Mouse (Mus musculus) R1 (cell line): Measurements from ENCODE around the gene Eif3k.

Experiments used
- DNase-seq: peaks from one replicate; pipeline ENCODE4 v3.0.0-alpha.2; 2018; ENCODE audit warnings: low read depth, low spot score

The Eif3k gene

DNA sequence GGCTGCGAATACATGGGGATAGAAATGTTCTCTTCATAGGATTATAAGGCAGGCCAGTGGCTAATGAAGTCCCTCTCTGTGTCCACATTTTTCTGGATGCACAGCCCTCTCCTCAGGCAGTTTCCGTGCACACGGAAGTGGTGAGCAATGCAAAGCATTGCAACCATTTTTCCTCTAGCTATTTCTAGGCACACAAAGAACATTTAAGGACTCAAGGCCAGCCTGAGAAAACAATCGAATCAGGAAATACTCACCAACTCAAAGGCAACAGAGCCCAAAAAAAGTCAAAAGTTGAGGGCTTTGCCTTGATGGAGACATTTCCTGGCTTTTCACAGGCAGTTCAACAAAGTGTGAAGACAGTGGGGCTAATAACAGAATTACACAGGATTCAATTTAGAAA lies 40.5 kb downstream of the Eif3k start:
- no peak for DNase-seq

- DNase-seq: peak; percentile 72
Measured at GRCm38 (mm10) chr7:28939418-28940183, 42.1 kb downstream of the Eif3k start.

GRCm38 (mm10) chr7:28938654-28939053 lies 43.0 kb downstream of the Eif3k start:
- peak; percentile 62 for DNase-seq

DNA sequence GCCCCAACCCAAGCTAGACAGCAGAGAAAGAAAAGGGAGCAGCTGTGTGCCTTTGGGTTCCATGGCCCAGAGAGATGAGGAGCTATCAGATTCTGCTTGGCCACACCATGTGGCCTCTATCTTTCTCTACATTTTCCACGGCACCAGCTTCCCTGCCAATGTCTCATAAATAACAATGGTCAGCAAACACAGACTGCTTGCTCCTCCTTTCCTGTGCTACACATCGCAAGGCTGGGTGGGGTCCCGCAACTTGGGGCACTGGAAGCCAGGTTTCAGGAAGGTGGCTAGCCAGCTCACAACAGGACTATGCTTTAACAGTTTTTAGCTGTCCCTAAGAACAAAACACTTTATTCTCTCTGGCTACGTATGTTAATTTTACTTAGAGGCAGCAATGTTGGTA lies 44.9 kb downstream of the Eif3k start:
- DNase-seq: peak; percentile 64

DNA sequence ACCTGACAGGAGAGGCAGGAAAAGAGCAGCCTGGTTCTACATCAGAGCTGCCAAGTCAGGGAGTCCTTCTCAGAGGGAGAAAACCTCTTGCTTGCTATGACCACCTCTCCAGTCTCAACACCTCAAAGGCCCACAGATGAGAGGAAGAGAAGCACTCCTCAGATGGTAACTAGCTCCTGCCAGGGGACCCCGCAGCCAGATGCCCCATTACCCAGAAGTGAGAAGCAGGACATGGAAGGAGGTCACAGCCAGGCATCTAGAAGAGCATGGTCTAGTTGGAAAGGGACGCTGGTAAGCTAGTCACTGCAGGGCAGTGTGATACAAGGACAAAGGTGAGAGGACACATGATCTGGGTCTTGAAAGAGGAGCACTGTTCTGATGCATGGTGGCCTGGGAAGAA lies 47.8 kb downstream of the Eif3k start:
- no peak for DNase-seq

DNA sequence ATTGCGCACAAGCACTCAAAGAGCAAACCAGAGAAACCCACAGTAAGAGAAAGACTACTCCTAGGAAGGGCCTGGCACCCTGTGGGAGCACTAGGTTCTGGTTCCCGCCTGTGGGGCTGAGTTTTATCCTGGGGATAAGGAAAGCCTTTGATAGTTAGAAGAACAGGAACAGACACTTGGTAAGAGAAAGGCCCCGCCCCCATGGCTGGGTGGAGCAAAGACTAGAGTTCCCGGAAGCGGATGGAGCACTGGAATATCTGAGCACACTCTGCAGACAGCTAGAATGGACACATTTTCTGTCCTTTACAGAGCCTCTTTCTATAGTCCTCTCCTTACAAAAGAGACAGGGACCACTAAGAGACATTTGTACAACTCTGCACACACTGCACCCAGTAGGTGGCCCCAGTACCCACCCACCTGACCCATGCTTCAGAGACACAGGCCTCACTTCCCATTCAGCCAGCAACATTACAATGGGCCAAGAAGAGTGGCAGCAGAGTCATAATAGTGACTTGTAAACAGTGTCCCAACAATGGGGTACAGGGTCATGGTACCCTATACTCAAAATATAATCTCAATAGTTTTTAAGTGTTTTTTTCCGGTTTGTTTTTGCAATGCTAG lies 49.1 kb downstream of the Eif3k start:
- DNase-seq: peak; percentile 91

DNA sequence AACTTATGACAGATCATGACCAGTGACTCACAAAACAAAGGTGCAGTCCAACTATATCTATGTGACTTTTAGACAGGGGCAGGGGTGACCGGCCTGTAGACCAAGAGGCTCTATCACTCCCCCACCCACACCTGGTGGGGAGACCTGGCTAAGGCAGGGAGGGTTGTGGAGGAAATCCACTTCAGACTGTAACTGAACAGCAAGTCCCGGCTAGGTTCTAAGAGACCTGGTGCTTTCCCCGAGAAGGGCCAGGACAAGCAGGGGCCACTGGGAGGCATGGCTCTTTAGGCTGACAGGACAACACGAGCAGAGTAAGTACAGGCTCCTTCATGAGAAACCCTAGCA lies 50.0 kb downstream of the Eif3k start:
- no peak for DNase-seq

- DNase-seq: no peak
Measured at GRCm38 (mm10) chr7:28931032-28931694, 50.5 kb downstream of the Eif3k start.

DNA sequence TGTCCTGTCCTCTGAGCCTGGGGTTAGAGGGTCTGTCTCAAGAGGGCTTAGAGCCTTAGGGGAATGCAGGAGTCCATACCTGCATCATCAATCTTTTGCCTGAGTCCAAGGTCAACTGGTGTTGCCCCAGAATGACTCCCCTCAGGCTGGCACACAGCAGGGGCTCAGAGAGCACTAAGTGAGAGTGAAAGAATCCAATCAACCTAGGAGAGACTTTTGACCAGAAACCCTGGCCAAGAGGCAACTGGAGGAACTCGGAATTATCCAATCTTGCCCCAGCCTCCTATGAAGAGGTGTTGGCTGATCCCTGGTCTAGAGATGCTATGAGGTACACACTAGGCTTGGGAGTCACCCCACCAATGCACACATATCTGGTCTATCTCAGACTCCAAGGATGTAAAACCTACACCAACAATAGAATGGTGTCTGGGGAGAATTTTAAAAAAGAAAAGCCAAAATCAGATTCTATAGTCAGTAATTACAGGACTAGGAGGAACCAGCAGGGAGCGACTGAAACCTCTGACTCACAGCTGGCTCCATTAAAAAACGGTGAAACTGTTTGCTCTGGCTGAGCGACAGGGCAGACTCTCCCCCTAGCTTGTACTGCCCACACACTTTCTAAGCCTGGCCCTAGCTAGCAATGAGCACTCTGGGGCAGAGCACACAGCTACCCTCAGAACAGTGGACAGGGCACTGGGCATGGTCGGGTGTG lies 51.2 kb downstream of the Eif3k start:
- no peak for DNase-seq

DNA sequence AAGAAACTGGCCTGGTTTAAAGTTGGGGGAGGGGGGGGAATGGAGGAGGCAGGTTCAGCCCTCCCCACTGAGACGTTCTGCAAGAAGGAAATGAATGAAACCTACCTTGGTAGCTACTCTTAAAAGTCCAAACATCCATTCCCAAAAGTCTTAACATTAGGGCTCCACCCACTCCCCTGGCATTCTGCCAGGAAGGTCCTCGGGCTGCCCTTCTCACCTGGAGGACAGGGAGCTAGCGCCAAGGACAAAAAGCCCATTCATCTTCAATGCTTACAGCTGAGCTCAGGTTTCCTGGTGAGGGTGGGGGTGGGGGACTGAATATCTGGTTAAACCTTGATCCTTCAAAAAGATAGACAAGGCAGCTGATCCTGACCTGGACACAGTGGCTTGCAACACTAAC lies 52.3 kb downstream of the Eif3k start:
- peak; percentile 52 for DNase-seq

GRCm38 (mm10) chr7:28926172-28926571 lies 55.5 kb downstream of the Eif3k start:
- DNase-seq: peak; percentile 53

DNA sequence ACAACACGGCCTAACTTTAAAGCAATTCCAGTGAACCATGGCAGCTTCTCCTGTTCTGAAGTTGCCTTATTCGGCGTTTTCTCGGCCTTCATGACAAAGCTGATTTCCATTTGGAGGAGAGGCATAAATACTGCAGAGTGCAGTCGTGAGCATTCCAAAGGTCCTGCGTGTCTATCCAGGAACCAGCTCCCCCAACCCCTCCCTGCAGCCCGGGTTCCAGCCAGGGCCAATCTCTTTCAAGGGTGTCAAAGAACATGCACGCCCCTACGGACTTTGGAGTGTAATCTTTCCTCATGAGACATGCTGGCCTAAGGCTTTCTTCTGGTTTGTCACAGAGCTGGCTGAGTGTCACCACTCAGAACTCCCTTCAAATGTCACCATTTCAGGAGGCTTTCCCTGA lies 56.3 kb downstream of the Eif3k start:
- DNase-seq: peak; percentile 63

DNA sequence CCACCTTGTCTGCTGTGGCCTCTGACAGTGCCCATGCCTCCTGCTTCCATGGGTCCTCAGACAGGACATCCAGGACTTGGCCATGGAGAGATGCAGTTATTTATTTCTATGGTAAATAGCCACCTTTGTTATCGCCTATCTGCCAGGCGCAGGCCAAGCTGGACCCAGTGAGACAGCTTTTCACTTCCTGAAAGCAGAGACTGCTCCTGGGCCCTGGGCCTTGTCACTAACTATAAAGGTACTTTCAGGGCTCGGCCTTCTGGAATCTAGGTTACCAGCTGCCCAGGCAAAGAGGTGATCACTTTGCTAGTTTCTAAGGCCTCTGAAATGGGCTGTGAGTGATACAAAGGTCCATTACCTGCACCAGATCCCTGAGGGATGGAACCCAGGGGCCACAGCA lies 56.9 kb downstream of the Eif3k start:
- DNase-seq: no peak

GRCm38 (mm10) chr7:28923865-28924291 lies 57.8 kb downstream of the Eif3k start:
- DNase-seq: peak; percentile 56

GRCm38 (mm10) chr7:28922606-28923005 lies 59.1 kb downstream of the Eif3k start:
- DNase-seq: no peak

GRCm38 (mm10) chr7:28921722-28922465 lies 59.8 kb downstream of the Eif3k start:
- no peak for DNase-seq
